Mouse (Mus musculus) liver, adult 2 months (tissue): Measurements from ENCODE around the gene Wwc2. TPM values are rescaled to one million over a fixed set of nuclear protein-coding genes. Genes with fewer than 3 reads are reported as not detected.

Experiments used
- DNase-seq: peaks from one replicate; pipeline ENCODE4 v3.0.0-alpha.2; 2011; ENCODE audit warnings: low read depth, low spot score; ENCODE audit errors: extremely low read depth
- H3K27ac ChIP-seq: fragments of 200-500 bp; replicated peaks from 2 replicates; pipeline ENCODE4 v1.5.1; 2012; ENCODE audit warnings: low read depth, mild to moderate bottlenecking, control low read depth, inconsistent platforms, low read length; ENCODE audit not compliant: insufficient read depth
- H3K27me3 ChIP-seq: fragments of 200-500 bp; 2 replicates; pipeline ENCODE4 v1.6.1; 2012; ENCODE audit warnings: mild to moderate bottlenecking, moderate library complexity, low read length, inconsistent platforms; ENCODE audit not compliant: control insufficient read depth, insufficient read depth
- H3K36me3 ChIP-seq: fragments of 200-500 bp; 2 replicates; pipeline ENCODE4 v1.6.1; 2012; ENCODE audit warnings: low read length, inconsistent platforms; ENCODE audit not compliant: control insufficient read depth, insufficient read depth
- H3K4me1 ChIP-seq: fragments of 200-500 bp; 2 replicates; pipeline ENCODE4 v1.6.1; 2011; ENCODE audit warnings: low read length; ENCODE audit not compliant: control insufficient read depth, insufficient read depth
- H3K4me3 ChIP-seq: fragments of 200-500 bp; 2 replicates; pipeline ENCODE4 v1.5.1; 2011; ENCODE audit warnings: low read depth, mild to moderate bottlenecking, control low read depth, low read length, moderate library complexity; ENCODE audit not compliant: insufficient read depth
- H3K79me2 ChIP-seq: fragments of 200-500 bp; 2 replicates; pipeline ENCODE4 v1.6.1; 2012; ENCODE audit warnings: inconsistent platforms, mild to moderate bottlenecking, low read length, moderate library complexity; ENCODE audit not compliant: control insufficient read depth, insufficient read depth
- H3K9ac ChIP-seq: fragments of 200-500 bp; 2 replicates; pipeline ENCODE4 v1.6.1; 2012; ENCODE audit warnings: low read depth, mild to moderate bottlenecking, control low read depth, inconsistent platforms, low read length
- CTCF ChIP-seq: fragments of 200-500 bp; IDR thresholded peaks from 2 replicates; pipeline ENCODE4 v1.5.1; 2011; ENCODE audit warnings: low read depth, low read length, control low read depth
- POLR2A ChIP-seq: fragments of 200-500 bp; IDR thresholded peaks from 2 replicates; pipeline ENCODE4 v1.6.1; 2011; ENCODE audit warnings: low read length, control low read depth; ENCODE audit not compliant: insufficient read depth; ENCODE audit errors: extremely low read depth
- WGBS: fragments of 180-500 bp; shearing (Covaris S2); methylation state at CpG from one replicate; pipeline ENCODE4 v1.1.7; 2018; 5-methylcytosine and 5-hydroxymethylcytosine counted together
- polyA plus RNA-seq: library from polyadenylated mRNA; depleted of rRNA; stranded (reverse); fragments of >200 nt; gene quantifications from 2 replicates; pipeline ENCODE4 v1.2.3, GENCODE M21; 2012
- total RNA-seq: library from RNA; depleted of rRNA; stranded (reverse); fragments of >200 nt; gene quantifications from 2 replicates; pipeline ENCODE4 v1.2.3, GENCODE M21; 2014

Wwc2 gene
- total and polyA plus RNA-seq, 2 experiments = 2.3 to 3.7 TPM

DNA sequence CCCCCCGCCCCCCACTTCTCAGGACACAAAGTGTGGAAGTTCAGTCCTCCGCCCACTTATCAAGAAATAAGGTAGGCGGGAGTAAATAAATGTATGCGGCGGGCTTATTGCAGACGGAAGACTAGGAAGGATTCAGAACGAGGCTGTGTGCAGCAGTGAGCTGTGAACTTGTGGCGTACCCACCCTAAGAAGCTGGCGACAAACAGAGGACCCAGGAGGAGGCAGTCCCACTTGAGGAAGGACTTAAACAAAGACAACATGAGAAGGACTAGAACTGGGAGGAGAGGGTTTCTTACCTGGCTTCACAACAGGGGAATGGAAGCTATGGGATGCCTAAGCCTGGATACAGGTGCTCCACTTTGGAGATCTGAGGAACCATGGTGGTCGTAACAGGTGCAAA lies 147.1 kb downstream of the Wwc2 start:
- WGBS = 97% methylated on average over 10 of the region's 10 CpGs
- Histone ChIP-seq H3K4me1 (no peaks in the 10 kb centered on the region), H3K27ac (no peak overlapping the region), H3K9ac (no peak overlapping the region), H3K36me3 (peaks cover 27% of the 10 kb centered on the region; the same call in 1 of the 2 replicates), H3K27me3 (no peaks in the 10 kb centered on the region), H3K79me2 (no peaks in the 10 kb centered on the region), H3K4me3 (no peak overlapping the region)
- TF ChIP-seq CTCF (no peak), POLR2A (no peak)
- DNase-seq = no peak

DNA sequence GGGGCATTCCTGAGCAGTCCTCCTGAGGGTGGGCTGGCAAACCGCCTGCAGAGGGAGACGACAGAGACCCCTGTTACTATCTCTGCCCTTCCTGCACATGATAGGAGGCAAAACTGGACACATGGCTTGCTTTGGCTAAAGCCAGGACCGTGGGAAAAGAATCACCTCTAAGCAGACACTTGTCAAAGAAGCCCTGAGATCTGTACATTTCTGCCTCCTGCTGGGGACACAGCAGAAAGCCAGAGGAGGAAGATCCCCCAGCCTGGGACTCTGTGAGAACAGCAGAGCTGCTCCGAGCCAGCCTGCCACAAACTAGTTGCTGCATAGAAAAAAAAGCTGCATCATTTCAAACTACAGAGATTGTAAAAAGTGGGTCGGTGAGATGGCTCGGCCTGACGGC lies 147.7 kb downstream of the Wwc2 start:
- H3K4me3 ChIP-seq = no peak overlapping the region
- no peak for DNase-seq
- H3K4me1 ChIP-seq = no peaks in the 10 kb centered on the region
- peaks cover 27% of the 10 kb centered on the region; the same call in 1 of the 2 replicates for H3K36me3 ChIP-seq
- WGBS = 92% methylated on average over 7 of the region's 7 CpGs
- no peak overlapping the region for H3K9ac ChIP-seq
- TF ChIP-seq POLR2A = no peak
- no peak for TF ChIP-seq CTCF
- H3K27ac ChIP-seq = no peak overlapping the region
- H3K27me3 ChIP-seq = no peaks in the 10 kb centered on the region
- H3K79me2 ChIP-seq = no peaks in the 10 kb centered on the region

DNA sequence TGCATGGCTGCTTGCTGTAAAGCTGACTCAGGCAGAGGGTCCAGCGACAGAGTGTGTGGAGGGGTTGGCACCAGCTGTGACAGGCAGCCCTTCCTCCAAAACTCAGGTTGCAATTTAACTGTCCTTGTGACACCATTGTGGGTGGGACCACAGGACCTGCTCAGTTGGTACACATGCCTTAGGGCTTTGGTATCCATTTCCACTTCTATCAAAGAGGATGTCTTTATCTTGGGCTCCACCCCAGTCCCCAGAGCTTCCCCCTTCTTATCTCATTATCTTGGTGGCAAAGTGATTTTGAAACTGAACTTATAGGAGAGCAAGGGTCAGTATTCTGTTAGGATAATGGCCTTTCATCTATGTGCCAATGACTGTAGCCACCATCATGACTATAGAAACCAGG lies 156.8 kb downstream of the Wwc2 start:
- no peak for TF ChIP-seq POLR2A
- TF ChIP-seq CTCF = no peak
- no peaks in the 10 kb centered on the region for H3K79me2 ChIP-seq
- H3K36me3 ChIP-seq = peaks cover 9% of the 10 kb centered on the region; the same call in 1 of the 2 replicates
- no peaks in the 10 kb centered on the region for H3K4me1 ChIP-seq
- no peak overlapping the region for H3K4me3 ChIP-seq
- no peaks in the 10 kb centered on the region for H3K27me3 ChIP-seq
- 91% methylated on average over 1 of the region's 1 CpGs for WGBS
- no peak for DNase-seq
- H3K9ac ChIP-seq = no peak overlapping the region
- no peak overlapping the region for H3K27ac ChIP-seq

DNA sequence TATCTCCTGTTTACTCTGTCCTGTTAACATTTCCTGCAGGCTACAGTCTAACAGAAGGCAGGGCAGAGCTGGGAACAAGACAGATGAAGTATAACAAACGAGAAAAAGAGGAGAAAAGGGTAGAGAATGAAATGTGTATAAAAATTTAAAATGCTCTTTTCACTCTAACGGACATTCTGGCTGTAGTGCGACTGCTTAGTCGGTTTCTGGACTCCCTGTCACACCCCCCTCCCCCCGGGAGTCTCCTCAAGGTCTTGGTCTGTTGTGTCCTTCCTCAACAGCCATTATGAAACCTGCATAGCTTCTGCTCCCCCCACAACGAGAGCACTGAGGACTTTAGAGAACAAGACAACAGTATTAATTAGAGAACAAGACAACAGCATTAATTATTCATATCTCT lies 158.1 kb downstream of the Wwc2 start:
- H3K4me1 ChIP-seq = no peaks in the 10 kb centered on the region
- H3K4me3 ChIP-seq = no peak overlapping the region
- H3K27ac ChIP-seq = no peak overlapping the region
- no peaks in the 10 kb centered on the region for H3K79me2 ChIP-seq
- 80% methylated on average over 6 of the region's 6 CpGs for whole genome bisulfite sequencing
- TF ChIP-seq POLR2A (no peak), CTCF (no peak)
- no peak for DNase-seq
- H3K9ac ChIP-seq = no peak overlapping the region
- H3K27me3 ChIP-seq = no peaks in the 10 kb centered on the region
- H3K36me3 ChIP-seq = peaks cover 8% of the 10 kb centered on the region; the same call in 1 of the 2 replicates

DNA sequence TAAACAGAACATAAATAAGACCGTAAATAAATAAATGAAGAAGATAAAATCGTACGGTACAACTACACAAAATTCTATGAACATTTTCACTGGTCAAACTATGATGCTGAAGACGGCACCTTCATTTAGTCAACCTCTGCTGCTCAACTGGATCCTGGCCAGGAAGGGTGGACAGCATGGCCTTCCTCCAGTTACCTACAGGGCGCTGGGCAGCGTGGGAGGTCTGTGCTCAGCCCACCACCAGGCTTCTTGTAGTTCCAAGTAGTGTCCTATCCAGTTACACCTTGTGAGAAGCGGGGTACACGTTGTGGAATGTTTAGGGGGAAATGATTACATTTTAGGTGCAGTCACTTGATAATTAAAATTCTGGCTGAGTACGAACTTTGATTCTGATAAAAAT lies 163.8 kb downstream of the Wwc2 start:
- H3K27ac ChIP-seq = no peak overlapping the region
- H3K27me3 ChIP-seq = no peaks in the 10 kb centered on the region
- WGBS = 94% methylated on average over 9 of the region's 9 CpGs
- TF ChIP-seq POLR2A (no peak), CTCF (no peak)
- no peaks in the 10 kb centered on the region for H3K79me2 ChIP-seq
- peaks cover 9% of the 10 kb centered on the region; the same call in 1 of the 2 replicates for H3K36me3 ChIP-seq
- no peak overlapping the region for H3K9ac ChIP-seq
- no peak overlapping the region for H3K4me3 ChIP-seq
- DNase-seq = no peak
- H3K4me1 ChIP-seq = no peaks in the 10 kb centered on the region

DNA sequence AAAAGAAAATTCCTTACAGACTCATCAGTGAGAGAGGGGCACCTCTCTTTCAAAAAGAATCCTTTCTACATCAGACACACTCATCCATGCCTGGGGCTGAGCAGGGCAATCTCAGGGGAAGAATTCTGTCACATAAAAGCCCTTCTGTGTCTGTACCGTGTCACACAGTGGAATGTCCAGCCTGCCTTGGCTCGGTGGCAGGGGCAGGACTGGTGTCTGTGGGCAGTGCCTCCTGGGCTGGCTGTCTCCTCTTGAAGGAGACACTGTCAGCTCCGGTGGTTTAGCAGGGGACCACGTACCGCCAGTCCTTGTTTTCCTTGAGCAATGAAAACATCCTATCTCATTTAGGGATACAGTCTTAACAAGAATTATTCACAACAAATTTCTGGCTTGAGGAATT lies 165.1 kb downstream of the Wwc2 start:
- no peaks in the 10 kb centered on the region for H3K79me2 ChIP-seq
- no peak overlapping the region for H3K4me3 ChIP-seq
- H3K27me3 ChIP-seq = no peaks in the 10 kb centered on the region
- no peak for TF ChIP-seq POLR2A
- TF ChIP-seq CTCF = no peak
- WGBS = 87% methylated on average over 5 of the region's 5 CpGs
- H3K4me1 ChIP-seq = no peaks in the 10 kb centered on the region
- no peak for DNase-seq
- H3K9ac ChIP-seq = no peak overlapping the region
- H3K36me3 ChIP-seq = peaks cover 7% of the 10 kb centered on the region; the same call in 1 of the 2 replicates
- H3K27ac ChIP-seq = no peak overlapping the region
